Mouse (Mus musculus) olfactory bulb, adult 2 months (tissue): ENCODE measurements around the gene Mrpl44.

Experiments
- CTCF ChIP-seq: fragments of 200-500 bp; IDR thresholded peaks from 2 replicates; pipeline ENCODE4 v1.5.1; 2012; ENCODE audit warnings: low read depth, mild to moderate bottlenecking, low read length, moderate library complexity; ENCODE audit not compliant: insufficient read depth
- POLR2A ChIP-seq: fragments of 200-500 bp; IDR thresholded peaks from 2 replicates; pipeline ENCODE4 v1.6.1; 2012; ENCODE audit warnings: mild to moderate bottlenecking, low read depth, low read length, moderate library complexity; ENCODE audit not compliant: insufficient read depth

DNA sequence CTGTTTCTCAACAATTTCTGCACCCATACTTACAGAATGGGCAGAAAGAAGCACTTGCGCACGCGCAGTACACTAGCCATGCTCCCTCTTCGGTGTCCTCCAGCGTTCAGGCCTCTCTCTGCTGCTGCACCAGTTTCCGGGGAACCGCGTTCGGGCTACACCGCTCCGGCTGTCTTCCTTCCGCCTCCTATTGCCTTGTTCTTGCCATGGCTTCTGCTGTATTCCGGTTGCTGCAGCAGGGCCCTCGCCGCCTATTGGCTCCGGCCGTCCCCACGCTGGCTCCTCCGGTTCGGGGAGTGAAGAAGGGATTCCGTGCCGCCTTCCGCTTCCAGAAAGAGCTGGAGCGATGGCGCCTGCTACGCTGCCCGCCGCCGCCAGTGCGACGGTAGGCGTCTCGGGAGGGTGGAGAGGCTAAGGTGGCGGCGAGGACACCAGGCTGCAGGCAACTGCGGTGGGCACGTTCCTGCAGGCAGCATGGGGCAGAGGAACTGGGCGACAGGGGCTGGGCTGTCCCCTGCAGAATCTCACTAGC lies at the start of gene Mrpl44, which contains the start of gene Wdfy1:
- TF ChIP-seq CTCF = peak; percentile 46; the same call in 1 of the 2 replicates
- TF ChIP-seq POLR2A = peak; percentile 66
